Mouse (Mus musculus) midbrain, embryonic 15.5 days (tissue): ENCODE measurements around the gene Ank3. TPM values are rescaled to one million over a fixed set of nuclear protein-coding genes. Genes with fewer than 3 reads are reported as not detected.
A peak's percentile ranks its signal among the peaks of the same experiment; 100 is the strongest.
"Not testable (repeated sequence)": the region's sequence is repeated elsewhere in the genome, so short reads cannot be mapped to it uniquely, and the experiment has no call there.

Source experiments
- ATAC-seq: fragments of 200-750 bp; cut with Nextera tagmentation; replicated peaks from 2 replicates; pipeline ENCODE4 v1.8.0; 2017; ENCODE audit warnings: moderate TSS enrichment
- H3K27ac ChIP-seq: fragments of 300-500 bp; sonication (generic); 2 replicates; pipeline ENCODE4 v1.5.1; 2015; ENCODE audit warnings: mild to moderate bottlenecking, inconsistent platforms
- H3K27me3 ChIP-seq: fragments of 300-500 bp; sonication (generic); replicated peaks from 2 replicates; pipeline ENCODE4 v1.6.1; 2015; ENCODE audit warnings: inconsistent platforms
- H3K36me3 ChIP-seq: fragments of 300-500 bp; sonication (generic); replicated peaks from 2 replicates; pipeline ENCODE4 v1.6.1; 2015; ENCODE audit warnings: inconsistent platforms
- H3K4me1 ChIP-seq: fragments of 300-500 bp; sonication (generic); 2 replicates; pipeline ENCODE4 v1.6.1; 2015; ENCODE audit warnings: inconsistent platforms
- H3K4me2 ChIP-seq: fragments of 300-500 bp; sonication (generic); 2 replicates; pipeline ENCODE4 v1.6.1; 2015; ENCODE audit warnings: inconsistent platforms, mild to moderate bottlenecking, moderate library complexity
- H3K4me3 ChIP-seq: fragments of 300-500 bp; sonication (generic); 2 replicates; pipeline ENCODE4 v1.5.1; 2015; ENCODE audit warnings: mild to moderate bottlenecking, inconsistent platforms
- H3K9ac ChIP-seq: fragments of 300-500 bp; sonication (generic); 2 replicates; pipeline ENCODE4 v1.6.1; 2015; ENCODE audit warnings: mild to moderate bottlenecking, inconsistent platforms
- H3K9me3 ChIP-seq: fragments of 300-500 bp; sonication (generic); 2 replicates; pipeline ENCODE4 v1.6.1; 2016; ENCODE audit warnings: inconsistent platforms
- WGBS: fragments of 180-500 bp; shearing (Covaris S2); methylation state at CpG from one replicate; pipeline ENCODE4 v1.1.7; 2015; ENCODE audit warnings: mixed read lengths; 5-methylcytosine and 5-hydroxymethylcytosine counted together
- polyA plus RNA-seq: library from polyadenylated mRNA; unstranded; fragments of >200 nt; fragmentation: Nextera tagmentation; extraction: Ambion mirVana; gene quantifications from 2 replicates; pipeline ENCODE4 v1.2.1, GENCODE M21; 2015

Gene Ank3
- polyA plus RNA-seq, 1 experiment from 2014 or later: 108 TPM

GRCm38 (mm10) chr10:69898821-69899220 is 500.2 kb downstream of the Ank3 start:
- WGBS: 90% methylated on average over 8 of the region's 8 CpGs
- Histone ChIP-seq H3K4me1 (no peaks in the 10 kb centered on the region), H3K27ac (no peak overlapping the region), H3K9ac (no peak overlapping the region), H3K4me2 (no peak overlapping the region), H3K4me3 (no peak overlapping the region), H3K27me3 (no peaks in the 10 kb centered on the region), H3K9me3 (no peaks in the 10 kb centered on the region), H3K36me3 (peaks cover 28% of the 10 kb centered on the region)
- ATAC-seq: no peak

- no peak for ATAC-seq
- Histone ChIP-seq H3K4me2 (no peak overlapping the region), H3K4me1 (no peaks in the 10 kb centered on the region), H3K36me3 (peaks cover 28% of the 10 kb centered on the region; the same call in 1 of the 2 replicates), H3K4me3 (no peak overlapping the region), H3K27ac (no peak overlapping the region), H3K27me3 (no peaks in the 10 kb centered on the region), H3K9ac (no peak overlapping the region), H3K9me3 (no peaks in the 10 kb centered on the region)
- WGBS: 86% methylated on average over 3 of the region's 3 CpGs
These were observed 501.2 kb downstream of the Ank3 start for GRCm38 (mm10) chr10:69899788-69900187.

GRCm38 (mm10) chr10:69902024-69902423 is 503.5 kb downstream of the Ank3 start:
- H3K36me3 ChIP-seq: peaks cover 26% of the 10 kb centered on the region; the same call in 1 of the 2 replicates
- H3K27ac ChIP-seq: no peak overlapping the region
- no peaks in the 10 kb centered on the region for H3K27me3 ChIP-seq
- WGBS: 87% methylated on average over 6 of the region's 6 CpGs
- H3K4me1 ChIP-seq: no peaks in the 10 kb centered on the region
- H3K4me3 ChIP-seq: no peak overlapping the region
- H3K9ac ChIP-seq: no peak overlapping the region
- H3K9me3 ChIP-seq: no peaks in the 10 kb centered on the region
- H3K4me2 ChIP-seq: no peak overlapping the region
- no peak for ATAC-seq

DNA sequence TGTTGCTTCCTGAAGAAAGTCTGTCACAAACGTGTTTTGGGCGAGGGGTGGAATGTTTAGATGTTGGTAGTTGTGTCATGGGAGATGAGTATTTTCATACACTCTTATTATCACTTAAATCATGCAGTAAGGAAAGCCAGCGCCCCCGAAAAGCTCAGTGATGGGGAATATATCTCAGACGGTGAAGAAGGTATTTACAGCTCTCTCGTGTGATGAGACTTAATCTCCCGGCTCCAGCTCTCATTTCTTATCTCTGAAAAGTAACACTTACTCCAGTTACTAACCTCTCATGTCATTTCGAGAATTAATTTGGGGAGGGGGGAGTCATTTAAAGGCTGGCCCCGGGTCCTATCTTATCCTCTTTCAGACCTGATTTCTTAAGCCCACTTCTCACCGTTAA is 505.7 kb downstream of the Ank3 start:
- peaks cover 18% of the 10 kb centered on the region; the same call in 1 of the 2 replicates for H3K36me3 ChIP-seq
- WGBS: 63% methylated on average over 10 of the region's 10 CpGs
- no peak for ATAC-seq

GRCm38 (mm10) chr10:69907795-69908764 is 509.5 kb downstream of the Ank3 start:
- H3K9ac ChIP-seq: no peak overlapping the region
- H3K4me1 ChIP-seq: no peaks in the 10 kb centered on the region
- H3K27me3 ChIP-seq: no peaks in the 10 kb centered on the region
- no peak overlapping the region for H3K4me3 ChIP-seq
- no peak overlapping the region for H3K4me2 ChIP-seq
- H3K9me3 ChIP-seq: no peaks in the 10 kb centered on the region
- 0 out of 2 replicates have a peak, but pooled peaks cover 11% of the 10 kb centered on the region for H3K36me3 ChIP-seq
- H3K27ac ChIP-seq: no peak overlapping the region
- no peak; the same call in 1 of the 2 replicates for ATAC-seq
- 52% methylated on average over 12 of the region's 12 CpGs for WGBS

More for the DNA sequence above, 505.7 kb downstream of the Ank3 start:
- no peak overlapping the region for H3K4me3 ChIP-seq
- H3K9ac ChIP-seq: no peak overlapping the region
- H3K4me1 ChIP-seq: no peaks in the 10 kb centered on the region
- H3K27me3 ChIP-seq: no peaks in the 10 kb centered on the region
- no peaks in the 10 kb centered on the region for H3K9me3 ChIP-seq
- no peak overlapping the region for H3K4me2 ChIP-seq
- H3K27ac ChIP-seq: no peak overlapping the region

DNA sequence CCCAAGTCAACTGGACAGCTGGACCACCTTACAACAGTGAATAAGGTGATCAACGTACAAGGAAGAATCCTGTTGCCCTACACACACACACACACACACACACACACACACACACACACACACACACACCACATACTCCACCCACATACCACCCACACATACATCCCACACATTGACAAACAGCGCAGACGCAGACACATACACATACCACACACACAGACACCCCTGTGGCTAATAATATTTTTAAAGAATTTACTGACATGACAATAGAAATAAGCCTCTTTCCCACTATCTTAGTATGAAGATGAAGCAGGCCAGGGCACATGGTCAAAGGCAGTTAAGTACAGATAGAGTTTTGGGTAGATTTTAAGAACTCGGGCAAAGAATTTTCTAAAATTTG is 511.3 kb downstream of the Ank3 start:
- no peak overlapping the region for H3K4me3 ChIP-seq
- no peak overlapping the region for H3K4me2 ChIP-seq
- 0 out of 2 replicates have a peak, but pooled peaks cover 5% of the 10 kb centered on the region for H3K36me3 ChIP-seq
- no peak overlapping the region for H3K27ac ChIP-seq
- WGBS: 88% methylated on average over 4 of the region's 4 CpGs
- H3K4me1 ChIP-seq: no peaks in the 10 kb centered on the region
- ATAC-seq: no peak; the same call in 1 of the 2 replicates
- no peak overlapping the region for H3K9ac ChIP-seq
- H3K9me3 ChIP-seq: no peaks in the 10 kb centered on the region
- no peaks in the 10 kb centered on the region for H3K27me3 ChIP-seq

- peak; percentile 27; the same call in 1 of the 2 replicates for ATAC-seq
- WGBS: 4% methylated on average over 5 of the region's 6 CpGs
- H3K4me1 ChIP-seq: not testable (repeated sequence)
These were observed 511.7 kb downstream of the Ank3 start for GRCm38 (mm10) chr10:69910304-69910703.

DNA sequence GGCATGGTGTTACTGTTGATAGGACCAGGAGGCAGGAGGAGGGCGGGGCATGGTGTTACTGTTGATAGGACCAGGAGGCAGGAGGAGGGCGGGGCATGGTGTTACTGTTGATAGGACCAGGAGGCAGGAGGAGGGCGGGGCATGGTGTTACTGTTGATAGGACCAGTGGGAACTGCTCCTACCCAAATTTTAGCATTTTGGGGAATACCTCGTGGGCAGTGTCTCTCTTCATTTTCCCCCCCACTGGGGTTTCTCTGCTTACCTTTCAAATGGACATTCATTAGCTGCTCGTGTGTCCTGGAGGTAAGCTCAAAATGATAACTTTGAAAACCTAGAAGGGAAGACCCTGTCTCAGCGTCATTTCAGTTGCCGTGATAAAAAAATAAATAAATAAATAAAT is 512.2 kb downstream of the Ank3 start:
- 34% methylated on average over 6 of the region's 7 CpGs for WGBS
- H3K4me2 ChIP-seq, H3K36me3 ChIP-seq, H3K27me3 ChIP-seq, H3K9ac ChIP-seq, H3K9me3 ChIP-seq, H3K4me3 ChIP-seq, H3K4me1 ChIP-seq, H3K27ac ChIP-seq, ATAC-seq: not testable (repeated sequence)

More at GRCm38 (mm10) chr10:69910304-69910703, 511.7 kb downstream of the Ank3 start:
- H3K27ac ChIP-seq, H3K27me3 ChIP-seq, H3K9ac ChIP-seq, H3K36me3 ChIP-seq, H3K4me3 ChIP-seq, H3K9me3 ChIP-seq, H3K4me2 ChIP-seq: not testable (repeated sequence)

GRCm38 (mm10) chr10:69915566-69915965 is 517.0 kb downstream of the Ank3 start:
- H3K4me3 ChIP-seq: no peak overlapping the region
- H3K36me3 ChIP-seq: 0 out of 2 replicates have a peak, but pooled peaks cover 10% of the 10 kb centered on the region
- no peak overlapping the region for H3K4me2 ChIP-seq
- no peak overlapping the region for H3K27ac ChIP-seq
- ATAC-seq: no peak
- 74% methylated on average over 3 of the region's 3 CpGs for WGBS
- H3K27me3 ChIP-seq: no peaks in the 10 kb centered on the region
- H3K4me1 ChIP-seq: no peaks in the 10 kb centered on the region
- H3K9me3 ChIP-seq: no peaks in the 10 kb centered on the region
- no peak overlapping the region for H3K9ac ChIP-seq

- H3K9me3 ChIP-seq: no peaks in the 10 kb centered on the region
- no peak overlapping the region for H3K4me3 ChIP-seq
- H3K36me3 ChIP-seq: 0 out of 2 replicates have a peak, but pooled peaks cover 10% of the 10 kb centered on the region
- no peaks in the 10 kb centered on the region for H3K27me3 ChIP-seq
- no peak overlapping the region for H3K4me2 ChIP-seq
- no peak overlapping the region for H3K9ac ChIP-seq
- ATAC-seq: no peak
- no peaks in the 10 kb centered on the region for H3K4me1 ChIP-seq
- H3K27ac ChIP-seq: no peak overlapping the region
- 93% methylated on average over 4 of the region's 4 CpGs for WGBS
These were observed 517.6 kb downstream of the Ank3 start for GRCm38 (mm10) chr10:69916205-69916604.

GRCm38 (mm10) chr10:69916689-69917435 is 518.3 kb downstream of the Ank3 start:
- WGBS: 85% methylated on average over 10 of the region's 10 CpGs
- Histone ChIP-seq H3K4me2 (no peak overlapping the region), H3K9me3 (no peaks in the 10 kb centered on the region), H3K9ac (no peak overlapping the region), H3K4me1 (no peaks in the 10 kb centered on the region), H3K27ac (no peak overlapping the region), H3K27me3 (no peaks in the 10 kb centered on the region), H3K36me3 (0 out of 2 replicates have a peak, but pooled peaks cover 6% of the 10 kb centered on the region), H3K4me3 (no peak overlapping the region)
- no peak for ATAC-seq

DNA sequence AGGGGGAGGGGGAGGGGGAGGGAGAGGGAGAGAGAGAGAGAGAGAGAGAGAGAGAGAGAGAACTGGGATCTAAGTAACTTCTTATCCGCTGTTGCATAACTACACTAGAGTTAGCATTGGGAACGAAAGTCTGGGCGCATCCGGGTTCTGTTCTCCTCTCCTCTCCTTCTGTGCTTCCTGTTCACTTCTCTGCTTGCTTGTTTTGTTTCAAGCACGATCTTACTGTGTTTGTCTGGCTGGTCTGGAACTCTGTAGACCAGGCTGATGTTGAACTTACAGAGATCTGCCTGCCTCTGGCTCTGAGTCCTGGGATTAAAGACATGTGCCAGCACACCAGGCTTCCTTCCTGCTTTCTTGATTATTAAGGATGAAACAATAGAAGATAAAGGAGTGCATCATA is 519.1 kb downstream of the Ank3 start:
- WGBS: 93% methylated on average over 5 of the region's 5 CpGs
- no peak for ATAC-seq
- Histone ChIP-seq H3K36me3 (0 out of 2 replicates have a peak, but pooled peaks cover 6% of the 10 kb centered on the region), H3K27ac (no peak overlapping the region), H3K4me1 (no peaks in the 10 kb centered on the region), H3K9ac (no peak overlapping the region), H3K27me3 (no peaks in the 10 kb centered on the region), H3K4me3 (no peak overlapping the region), H3K9me3 (no peaks in the 10 kb centered on the region), H3K4me2 (no peak overlapping the region)
